Mouse (Mus musculus): Measurements from ENCODE around the gene Gale. TPM values are rescaled to one million over a fixed set of nuclear protein-coding genes. Genes with fewer than 3 reads are reported as not detected.

Gene Gale
- total and polyA plus RNA-seq, 3 experiments: 23.8 to 40.5 (median 32.9) TPM

DNA sequence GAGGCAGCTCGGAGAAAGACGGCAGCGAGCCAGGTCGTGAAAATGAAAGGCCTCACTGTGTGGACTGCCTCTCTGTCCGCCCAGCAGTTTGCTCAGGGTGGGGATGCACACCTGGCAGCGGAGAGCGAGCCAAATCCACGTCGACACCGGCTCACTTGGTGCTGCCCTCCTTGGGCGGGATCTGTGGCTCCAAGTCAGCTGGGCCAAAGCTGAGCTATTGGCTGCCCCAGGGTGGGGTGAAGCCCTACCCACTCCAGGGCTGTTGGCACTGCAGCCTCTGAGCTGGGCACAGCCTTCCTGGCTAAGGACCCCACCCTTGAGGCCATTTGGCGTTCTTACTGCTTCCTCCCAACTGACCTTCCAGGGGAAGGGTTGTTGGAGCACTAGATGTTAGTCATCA is 899 bp downstream of the Gale start:
- Histone ChIP-seq H3K36me3 (replicated peaks in 1 of 2; ENCODE audit: control insufficient read depth in 1 of 2, insufficient read depth in 1 of 2, low read length in 1 of 2) (peaks cover 41 to 71% of the 10 kb centered on the region in 2 experiments), H3K4me3 (replicated peaks in 1 of 3; ENCODE audit: low read depth in 2 of 3, low read length in 2 of 3, poor library complexity in 1 of 3) (peak overlapping the region; percentile 61 to 79 (median 78)), H3K27me3 (replicated peaks) (no peaks in the 10 kb centered on the region), H3K79me2 (replicated peaks; ENCODE audit: control insufficient read depth, extremely low read depth, insufficient read depth, poor library complexity, severe bottlenecking) (no peaks in the 10 kb centered on the region), H3K4me1 (ENCODE audit: control insufficient read depth in 1 of 2, insufficient read depth in 2 of 2) (peaks cover 7 to 27% of the 10 kb centered on the region in 2 experiments; a peak in 3 of 4 replicates), H3K4me2 (ENCODE audit: insufficient read depth, low read depth, poor library complexity, severe bottlenecking) (peak overlapping the region; percentile 53), H3K9me3 (replicated peaks; ENCODE audit: low read length) (no peaks in the 10 kb centered on the region), H3K9ac (ENCODE audit: insufficient read depth, low read depth) (peak overlapping the region; percentile 61), H3K27ac (ENCODE audit: insufficient read depth, low read depth) (no peak overlapping the region)
- in situ Hi-C loops (cut with MboI; ENCODE audit: low pct_ligation_motif_present, low pct_unique_long_range_greater_than_20kb, low sequenced_read_pairs) (no loop called here), dilution Hi-C loops (cut with MboI; ENCODE audit: extremely low pct_ligation_motif_present, extremely low pct_unique_long_range_greater_than_20kb, low sequenced_read_pairs) (no loop called here)
- TF ChIP-seq HCFC1 (IDR thresholded peaks at IDR 0.05; ENCODE audit: low read depth, low read length) (no peak), MAX (IDR thresholded peaks at IDR 0.05; ENCODE audit: low read length) (no peak), USF2 (conservative IDR thresholded peaks at IDR 0.05; ENCODE audit: low read depth, low read length) (no peak), CTCF (conservative IDR thresholded peaks at IDR 0.05 in 1 of 2, IDR thresholded peaks at IDR 0.05 in 1 of 2; ENCODE audit: low read depth in 2 of 2, low read length in 2 of 2) (no peak), IRF4 (IDR thresholded peaks at IDR 0.05; ENCODE audit: low read depth, low read length) (no peak)
- DNase-seq (ENCODE audit: extremely low read depth): no peak

- dilution Hi-C loops (cut with MboI; ENCODE audit: extremely low pct_ligation_motif_present, extremely low pct_unique_long_range_greater_than_20kb, low sequenced_read_pairs): no loop called here
These were observed 1.6 kb downstream of the Gale start for GRCm38 (mm10) chr4:135965113-135965512.

GRCm38 (mm10) chr4:135966283-135966682 is 2.8 kb downstream of the Gale start:
- H3K9me3 ChIP-seq (replicated peaks; ENCODE audit: low read length): no peaks in the 10 kb centered on the region
- H3K4me2 ChIP-seq (ENCODE audit: insufficient read depth, low read depth, poor library complexity, severe bottlenecking): no peak overlapping the region
- peaks cover 50 to 70% of the 10 kb centered on the region in 2 experiments for H3K36me3 ChIP-seq (replicated peaks in 1 of 2; ENCODE audit: control insufficient read depth in 1 of 2, insufficient read depth in 1 of 2, low read length in 1 of 2)
- no peaks in the 10 kb centered on the region for H3K27me3 ChIP-seq (replicated peaks)
- H3K9ac ChIP-seq (ENCODE audit: insufficient read depth, low read depth): no peak overlapping the region
- no peak overlapping the region for H3K27ac ChIP-seq (ENCODE audit: insufficient read depth, low read depth)
- in situ Hi-C loops (cut with MboI; ENCODE audit: low pct_ligation_motif_present, low pct_unique_long_range_greater_than_20kb, low sequenced_read_pairs): no loop called here
- H3K4me1 ChIP-seq (ENCODE audit: control insufficient read depth in 1 of 2, insufficient read depth in 2 of 2): peaks cover 10 to 27% of the 10 kb centered on the region in 2 experiments
- H3K4me3 ChIP-seq (replicated peaks in 1 of 3; ENCODE audit: low read depth in 2 of 3, low read length in 2 of 3, poor library complexity in 1 of 3): no peak overlapping the region
- H3K79me2 ChIP-seq (replicated peaks; ENCODE audit: control insufficient read depth, extremely low read depth, insufficient read depth, poor library complexity, severe bottlenecking): peaks cover 8% of the 10 kb centered on the region
- dilution Hi-C loops (cut with MboI; ENCODE audit: extremely low pct_ligation_motif_present, extremely low pct_unique_long_range_greater_than_20kb, low sequenced_read_pairs): no loop called here
- TF ChIP-seq POLR2AphosphoS2 (IDR thresholded peaks at IDR 0.05; ENCODE audit: low read depth, low read length): 0 out of 2 replicates have a peak, but pooled peaks have one; percentile 29
- TF ChIP-seq CHD2 (IDR thresholded peaks at IDR 0.05; ENCODE audit: low read length): no peak
- DNase-seq (ENCODE audit: extremely low read depth): no peak

More at GRCm38 (mm10) chr4:135965113-135965512, 1.6 kb downstream of the Gale start:
- no peak for DNase-seq (ENCODE audit: extremely low read depth)
- H3K9ac ChIP-seq (ENCODE audit: insufficient read depth, low read depth): no peak overlapping the region
- H3K27ac ChIP-seq (ENCODE audit: insufficient read depth, low read depth): no peak overlapping the region
- H3K36me3 ChIP-seq (replicated peaks in 1 of 2; ENCODE audit: control insufficient read depth in 1 of 2, insufficient read depth in 1 of 2, low read length in 1 of 2): peaks cover 45 to 71% of the 10 kb centered on the region in 2 experiments
- no peak for TF ChIP-seq NELFE (IDR thresholded peaks at IDR 0.05; ENCODE audit: low read depth, low read length)
- no peak for TF ChIP-seq MXI1 (IDR thresholded peaks at IDR 0.05; ENCODE audit: low read depth, low read length)
- no peak for TF ChIP-seq USF1 (IDR thresholded peaks at IDR 0.05; ENCODE audit: low read depth, low read length)
- no peak for TF ChIP-seq E2F4 (IDR thresholded peaks at IDR 0.05; ENCODE audit: insufficient replicate concordance, low read depth, low read length)
- no peak for TF ChIP-seq RCOR1 (conservative IDR thresholded peaks at IDR 0.05; ENCODE audit: low read depth, low read length)
- TF ChIP-seq GABPA (IDR thresholded peaks at IDR 0.05; ENCODE audit: insufficient replicate concordance, low read depth, low read length): no peak
- no peak for TF ChIP-seq NRF1 (IDR thresholded peaks at IDR 0.05; ENCODE audit: low read depth, low read length)
- no peak for TF ChIP-seq MAX (IDR thresholded peaks at IDR 0.05; ENCODE audit: low read length)
- in situ Hi-C loops (cut with MboI; ENCODE audit: low pct_ligation_motif_present, low pct_unique_long_range_greater_than_20kb, low sequenced_read_pairs): no loop called here
- no peak overlapping the region for H3K4me3 ChIP-seq (replicated peaks in 1 of 3; ENCODE audit: low read depth in 2 of 3, low read length in 2 of 3, poor library complexity in 1 of 3)
- 0 out of 2 replicates have a peak overlapping the region, but pooled peaks have one; percentile 53 for H3K4me2 ChIP-seq (ENCODE audit: insufficient read depth, low read depth, poor library complexity, severe bottlenecking)
- no peaks in the 10 kb centered on the region for H3K79me2 ChIP-seq (replicated peaks; ENCODE audit: control insufficient read depth, extremely low read depth, insufficient read depth, poor library complexity, severe bottlenecking)
- no peaks in the 10 kb centered on the region for H3K27me3 ChIP-seq (replicated peaks)
- no peaks in the 10 kb centered on the region for H3K9me3 ChIP-seq (replicated peaks; ENCODE audit: low read length)
- H3K4me1 ChIP-seq (ENCODE audit: control insufficient read depth in 1 of 2, insufficient read depth in 2 of 2): peaks cover 7 to 27% of the 10 kb centered on the region in 2 experiments; a peak in 3 of 4 replicates

All from CH12.LX (cell line).